Mouse (Mus musculus) MEL (cell line): Measurements from ENCODE around the gene Thsd7b.

Experiments used
- GATA1 ChIP-seq: IDR thresholded peaks from 2 replicates; pipeline ENCODE4 v1.6.1; 2011; ENCODE audit warnings: low read depth, low read length, improper control_type of control experiment
- TAL1 ChIP-seq: IDR thresholded peaks from 2 replicates; pipeline ENCODE4 v1.6.1; 2012; ENCODE audit warnings: mild to moderate bottlenecking, inconsistent platforms, low read length, moderate library complexity, mixed read lengths

DNA sequence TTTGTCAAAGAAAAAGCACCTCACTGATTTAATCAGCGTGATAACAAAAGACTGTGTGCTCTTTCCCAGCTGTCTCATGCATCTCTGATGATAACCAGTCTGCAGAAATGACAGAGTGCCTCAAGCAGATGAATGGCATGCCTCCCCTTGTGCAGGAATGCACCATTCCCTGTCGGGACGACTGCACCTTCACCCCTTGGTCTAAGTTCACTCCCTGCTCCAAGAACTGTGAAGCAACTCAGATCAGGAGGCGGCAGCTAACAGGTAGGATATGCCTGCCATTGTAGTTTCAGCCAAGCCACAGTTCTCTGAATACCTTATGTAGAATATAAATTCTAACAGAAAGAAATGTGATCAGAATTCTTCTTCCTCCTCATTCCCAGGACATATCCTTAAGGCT is 642.4 kb downstream of the Thsd7b start:
- TF ChIP-seq GATA1 (no peak), TAL1 (no peak)
